Mouse (Mus musculus) intestine, embryonic 16.5 days (tissue): ENCODE measurements around the gene Cd8a. TPM values are rescaled to one million over a fixed set of nuclear protein-coding genes. Genes with fewer than 3 reads are reported as not detected.
"Not testable (repeated sequence)": the region's sequence is repeated elsewhere in the genome, so short reads cannot be mapped to it uniquely, and the experiment has no call there.

Source experiments
- ATAC-seq: fragments of 200-750 bp; cut with Nextera tagmentation; 2 replicates; pipeline ENCODE4 v1.8.0; 2017; ENCODE audit warnings: moderate TSS enrichment, moderate library complexity
- H3K27ac ChIP-seq: fragments of 300-500 bp; sonication (generic); 2 replicates; pipeline ENCODE4 v1.5.1; 2014; ENCODE audit warnings: mild to moderate bottlenecking, low read length
- H3K27me3 ChIP-seq: fragments of 300-500 bp; sonication (generic); replicated peaks from 2 replicates; pipeline ENCODE4 v1.6.1; 2014; ENCODE audit warnings: low read length, control low read depth, mixed read lengths; ENCODE audit not compliant: control insufficient read depth, insufficient read depth
- H3K36me3 ChIP-seq: fragments of 300-500 bp; sonication (generic); 2 replicates; pipeline ENCODE4 v1.6.1; 2014; ENCODE audit warnings: low read length, control low read depth; ENCODE audit not compliant: control insufficient read depth, insufficient read depth
- H3K4me1 ChIP-seq: fragments of 300-500 bp; sonication (generic); 2 replicates; pipeline ENCODE4 v1.6.1; 2014; ENCODE audit warnings: low read length, control low read depth, mixed read lengths; ENCODE audit not compliant: control insufficient read depth, insufficient read depth
- H3K4me2 ChIP-seq: fragments of 300-500 bp; sonication (generic); 2 replicates; pipeline ENCODE4 v1.6.1; 2014; ENCODE audit warnings: low read depth, low read length, control low read depth
- H3K4me3 ChIP-seq: fragments of 300-500 bp; sonication (generic); 2 replicates; pipeline ENCODE4 v1.5.1; 2014; ENCODE audit warnings: mild to moderate bottlenecking, low read length
- H3K9ac ChIP-seq: fragments of 300-500 bp; sonication (generic); 2 replicates; pipeline ENCODE4 v1.6.1; 2014; ENCODE audit warnings: low read depth, low read length
- H3K9me3 ChIP-seq: fragments of 300-500 bp; sonication (generic); 2 replicates; pipeline ENCODE4 v1.6.1; 2016; ENCODE audit warnings: low read length, control low read depth; ENCODE audit not compliant: control insufficient read depth
- WGBS: fragments of 180-500 bp; shearing (Covaris S2); extraction: QIAGEN DNeasy Blood & Tissue Kit; methylation state at CpG from one replicate; pipeline ENCODE4 v1.1.7; 2014; 5-methylcytosine and 5-hydroxymethylcytosine counted together
- polyA plus RNA-seq: library from polyadenylated mRNA; unstranded; fragments of >200 nt; fragmentation: Nextera tagmentation; extraction: Ambion mirVana; gene quantifications from 2 replicates; pipeline ENCODE4 v1.2.1, GENCODE M21; 2015

Gene Cd8a
- polyA plus RNA-seq: not detected in 2 replicates

DNA sequence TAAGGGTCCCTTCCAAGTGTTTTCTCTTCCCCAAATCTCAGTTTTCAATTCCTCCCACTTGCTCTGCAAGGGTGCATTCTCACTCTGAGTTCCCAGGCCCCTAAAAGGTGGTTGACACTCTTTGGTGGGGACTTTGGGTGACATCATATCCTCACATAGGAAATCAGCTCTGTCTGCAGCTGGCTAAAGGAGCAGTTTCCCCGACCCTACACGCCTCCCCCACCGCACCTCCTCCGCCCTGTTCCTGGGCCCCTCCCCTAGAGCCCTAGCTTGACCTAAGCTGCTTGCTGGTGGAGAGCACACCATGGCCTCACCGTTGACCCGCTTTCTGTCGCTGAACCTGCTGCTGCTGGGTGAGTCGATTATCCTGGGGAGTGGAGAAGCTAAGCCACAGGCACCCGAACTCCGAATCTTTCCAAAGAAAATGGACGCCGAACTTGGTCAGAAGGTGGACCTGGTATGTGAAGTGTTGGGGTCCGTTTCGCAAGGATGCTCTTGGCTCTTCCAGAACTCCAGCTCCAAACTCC lies at the start of gene Cd8a:
Cd8a (plus strand) TSS at position 179 of the 527 bp plus-strand sequence.
- Histone ChIP-seq H3K27me3 (no peaks in the 10 kb centered on the region), H3K27ac (no peak within 1 kb of the TSS), H3K4me2 (no peak within 1 kb of the TSS), H3K9me3 (no peaks in the 10 kb centered on the region), H3K9ac (no peak within 1 kb of the TSS), H3K4me1 (no peaks in the 10 kb centered on the region), H3K4me3 (no peak within 1 kb of the TSS), H3K36me3 (no peaks in the 10 kb centered on the region)
- ATAC-seq: no peak
- WGBS: 74% methylated on average over 14 of the region's 14 CpGs

DNA sequence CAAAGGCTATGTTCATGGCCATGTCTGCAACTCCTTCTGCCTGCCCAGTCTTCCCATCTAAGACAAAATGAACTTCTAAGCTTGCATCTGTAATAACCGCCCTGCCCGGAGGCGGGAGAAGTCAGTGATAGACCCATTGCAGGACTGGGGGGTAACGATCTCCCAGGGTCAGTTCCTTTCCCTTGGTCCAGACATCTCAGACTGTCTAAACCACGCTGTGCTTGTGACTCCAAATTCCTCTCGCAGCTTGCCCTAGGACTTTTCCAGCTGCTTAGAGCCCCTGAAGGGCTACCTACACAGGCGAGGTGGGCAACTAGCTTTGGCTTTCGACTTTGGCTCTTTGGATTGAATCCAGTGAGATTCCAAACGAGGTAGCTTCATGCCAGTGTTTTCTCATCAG lies 48.4 kb upstream of the Cd8a start:
- 89% methylated on average over 9 of the region's 9 CpGs for WGBS
- no peak overlapping the region for H3K9ac ChIP-seq
- no peak overlapping the region for H3K4me2 ChIP-seq
- no peaks in the 10 kb centered on the region for H3K9me3 ChIP-seq
- no peaks in the 10 kb centered on the region for H3K4me1 ChIP-seq
- H3K4me3 ChIP-seq: no peak overlapping the region
- no peak overlapping the region for H3K27ac ChIP-seq
- ATAC-seq: no peak
- no peaks in the 10 kb centered on the region for H3K36me3 ChIP-seq
- no peaks in the 10 kb centered on the region for H3K27me3 ChIP-seq

DNA sequence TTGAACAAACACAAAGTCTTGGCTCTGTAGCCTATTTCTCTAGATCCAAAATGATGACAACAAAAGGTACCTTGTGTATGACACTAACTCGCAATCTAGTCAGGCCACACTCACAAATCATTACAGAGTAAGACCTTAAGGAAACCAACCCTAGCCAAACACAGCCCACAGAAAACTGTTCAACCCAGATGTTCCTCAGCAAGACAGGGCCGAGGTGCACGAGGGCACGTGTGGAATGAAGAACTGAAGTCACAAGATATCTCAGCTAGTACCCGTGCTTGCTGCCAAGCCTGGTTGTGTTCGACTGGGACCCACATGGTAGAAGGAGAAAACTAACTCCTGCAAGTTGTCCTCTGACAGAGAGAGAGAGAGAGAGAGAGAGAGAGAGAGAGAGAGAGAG lies 43.3 kb upstream of the Cd8a start:
- H3K27ac ChIP-seq: no peak overlapping the region
- H3K36me3 ChIP-seq: no peaks in the 10 kb centered on the region
- WGBS: 85% methylated on average over 6 of the region's 6 CpGs
- no peak overlapping the region for H3K4me2 ChIP-seq
- H3K4me3 ChIP-seq: no peak overlapping the region
- H3K27me3 ChIP-seq: no peaks in the 10 kb centered on the region
- no peaks in the 10 kb centered on the region for H3K9me3 ChIP-seq
- H3K9ac ChIP-seq: no peak overlapping the region
- no peaks in the 10 kb centered on the region for H3K4me1 ChIP-seq
- no peak for ATAC-seq

DNA sequence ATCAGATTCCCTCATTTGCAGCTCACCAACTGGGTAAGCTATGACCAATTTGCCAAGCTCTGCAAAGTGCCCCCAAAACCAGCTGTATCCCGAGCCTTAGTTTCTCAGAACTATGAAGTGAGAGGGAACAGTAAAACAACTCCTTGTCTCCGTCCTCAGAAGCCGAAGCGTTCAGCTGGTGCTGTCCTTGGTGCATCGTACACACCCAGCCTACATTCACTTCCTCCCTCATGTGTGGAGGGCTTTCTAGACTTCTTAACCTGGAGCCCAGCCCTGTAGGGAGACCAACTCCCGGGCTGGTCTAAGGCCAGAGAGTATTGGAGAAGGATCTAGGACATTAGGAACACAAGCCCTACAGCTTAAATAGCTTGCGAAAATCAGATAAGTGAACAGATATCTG lies 42.7 kb upstream of the Cd8a start:
- ATAC-seq: no peak
- Histone ChIP-seq H3K9me3 (no peaks in the 10 kb centered on the region), H3K9ac (no peak overlapping the region), H3K4me3 (no peak overlapping the region), H3K36me3 (no peaks in the 10 kb centered on the region), H3K4me1 (no peaks in the 10 kb centered on the region), H3K27ac (no peak overlapping the region), H3K27me3 (no peaks in the 10 kb centered on the region), H3K4me2 (no peak overlapping the region)
- 76% methylated on average over 7 of the region's 7 CpGs for WGBS

DNA sequence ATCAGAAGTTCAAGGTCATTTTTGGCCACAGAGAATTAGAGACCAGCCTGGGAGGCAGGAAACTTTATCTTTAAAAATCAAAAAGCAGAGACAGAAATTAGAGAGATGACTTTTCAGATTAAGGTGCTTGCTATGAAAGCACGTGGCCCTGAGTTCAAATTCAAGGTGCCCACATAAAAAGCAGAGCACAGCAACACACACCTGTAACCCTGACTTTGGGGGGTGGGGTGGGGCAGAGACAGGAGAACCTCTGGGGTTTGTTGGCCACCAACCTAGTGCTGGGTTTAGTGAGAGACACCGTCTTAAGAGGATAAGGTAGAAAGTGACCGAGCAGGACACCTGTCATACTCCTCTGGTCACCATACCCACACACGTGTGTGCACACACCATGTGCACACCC lies 41.7 kb upstream of the Cd8a start:
- WGBS: 83% methylated on average over 1 of the region's 4 CpGs
- not testable (repeated sequence) for H3K27ac ChIP-seq, H3K4me3 ChIP-seq, H3K9me3 ChIP-seq, H3K36me3 ChIP-seq, H3K4me2 ChIP-seq, H3K9ac ChIP-seq, ATAC-seq, H3K4me1 ChIP-seq, H3K27me3 ChIP-seq

DNA sequence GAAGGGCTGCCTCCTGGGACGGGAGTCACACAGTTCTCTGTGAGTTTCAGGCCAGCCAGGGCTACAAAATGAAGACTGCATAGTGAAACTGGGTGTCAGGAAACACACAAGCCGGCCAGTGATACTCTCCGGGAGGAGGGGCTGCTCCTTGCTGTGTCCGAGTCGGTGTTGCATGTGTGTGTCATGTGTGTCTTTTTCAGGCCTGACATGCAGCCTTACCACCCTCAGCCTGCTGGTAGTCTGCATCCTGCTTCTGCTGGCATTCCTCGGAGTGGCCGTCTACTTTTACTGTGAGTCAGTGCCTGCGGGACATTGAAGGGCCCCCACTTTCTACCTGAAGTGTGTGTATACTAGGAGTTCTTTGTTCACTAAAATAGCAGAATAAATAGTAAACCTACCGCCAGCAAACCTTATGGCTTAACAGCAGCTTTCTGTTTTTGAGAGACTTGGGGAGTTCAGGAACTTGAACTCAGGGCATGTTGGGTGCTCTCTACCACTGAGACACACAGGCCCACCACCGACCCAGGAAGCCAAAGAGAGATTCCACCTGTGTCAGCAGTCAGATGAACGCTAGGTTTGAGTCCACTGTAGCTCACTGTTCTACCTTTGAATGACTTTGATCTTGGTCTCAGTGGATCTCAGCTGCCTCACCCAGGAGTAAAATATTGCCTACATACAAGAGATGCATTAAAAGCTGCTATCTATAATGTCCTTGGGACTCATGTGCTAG lies 40.8 kb upstream of the Cd8a start:
- ATAC-seq: no peak
- H3K27me3 ChIP-seq: no peaks in the 10 kb centered on the region
- 81% methylated on average over 11 of the region's 11 CpGs for WGBS
- no peaks in the 10 kb centered on the region for H3K9me3 ChIP-seq
- no peak overlapping the region for H3K4me3 ChIP-seq
- H3K36me3 ChIP-seq: no peaks in the 10 kb centered on the region
- H3K4me1 ChIP-seq: no peaks in the 10 kb centered on the region
- H3K4me2 ChIP-seq: no peak overlapping the region
- no peak overlapping the region for H3K9ac ChIP-seq
- H3K27ac ChIP-seq: no peak overlapping the region

DNA sequence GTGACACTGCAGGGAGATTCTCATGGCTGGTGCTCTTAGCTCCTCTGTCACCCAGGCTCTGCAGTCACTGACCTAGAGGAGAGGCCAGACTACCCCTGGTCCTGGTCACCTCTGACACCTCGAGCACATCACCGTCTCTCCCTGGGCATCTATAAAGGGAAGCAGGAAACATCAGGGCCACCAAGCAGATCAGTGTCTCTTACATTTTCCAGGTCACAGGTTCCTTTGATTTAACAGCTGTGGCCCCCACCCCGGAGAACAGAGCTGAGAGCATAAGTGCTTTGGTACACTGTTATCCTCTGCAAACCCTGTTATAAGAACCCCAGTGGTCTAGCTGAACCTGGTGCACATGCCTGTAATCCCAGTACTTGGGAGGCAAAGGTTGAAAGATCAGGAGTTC lies 40.2 kb upstream of the Cd8a start:
- Histone ChIP-seq H3K9me3 (no peaks in the 10 kb centered on the region), H3K4me3 (no peak overlapping the region), H3K36me3 (no peaks in the 10 kb centered on the region), H3K4me1 (no peaks in the 10 kb centered on the region), H3K27ac (no peak overlapping the region), H3K9ac (no peak overlapping the region), H3K4me2 (no peak overlapping the region), H3K27me3 (no peaks in the 10 kb centered on the region)
- no peak for ATAC-seq
- WGBS: 84% methylated on average over 3 of the region's 3 CpGs

DNA sequence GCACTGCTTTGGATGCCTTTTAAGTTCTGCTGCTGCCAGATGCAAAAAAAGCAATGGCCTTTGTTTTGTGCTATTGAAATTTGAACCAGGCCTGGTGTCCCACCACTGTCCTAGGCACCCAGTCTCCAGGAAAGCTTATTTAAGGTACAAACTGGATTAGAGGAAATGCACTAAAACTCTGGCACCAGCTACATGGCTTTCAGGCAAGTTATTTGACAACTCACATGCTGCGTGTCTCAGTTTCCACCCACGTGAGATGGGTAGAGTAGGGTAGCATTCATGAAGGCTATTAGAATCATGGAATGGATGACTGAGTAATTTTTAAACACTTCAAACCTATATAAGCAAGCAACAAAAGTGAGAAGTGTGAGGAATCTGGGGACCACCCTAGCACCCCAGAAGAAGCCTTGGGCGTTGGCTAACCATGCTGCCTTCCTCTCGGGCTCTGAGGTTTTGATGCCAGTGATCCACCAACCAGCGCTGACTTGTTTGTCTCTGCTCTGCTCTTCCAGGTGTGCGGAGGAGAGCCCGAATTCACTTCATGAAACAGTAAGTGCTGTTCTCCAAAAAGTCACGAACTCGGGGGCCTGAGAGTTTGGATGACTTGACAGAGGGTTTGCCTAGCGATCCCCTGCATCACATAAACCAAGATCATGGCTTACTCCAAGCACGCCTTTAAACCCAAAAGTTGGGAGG lies 39.5 kb upstream of the Cd8a start:
- H3K36me3 ChIP-seq: no peaks in the 10 kb centered on the region
- WGBS: 91% methylated on average over 11 of the region's 11 CpGs

DNA sequence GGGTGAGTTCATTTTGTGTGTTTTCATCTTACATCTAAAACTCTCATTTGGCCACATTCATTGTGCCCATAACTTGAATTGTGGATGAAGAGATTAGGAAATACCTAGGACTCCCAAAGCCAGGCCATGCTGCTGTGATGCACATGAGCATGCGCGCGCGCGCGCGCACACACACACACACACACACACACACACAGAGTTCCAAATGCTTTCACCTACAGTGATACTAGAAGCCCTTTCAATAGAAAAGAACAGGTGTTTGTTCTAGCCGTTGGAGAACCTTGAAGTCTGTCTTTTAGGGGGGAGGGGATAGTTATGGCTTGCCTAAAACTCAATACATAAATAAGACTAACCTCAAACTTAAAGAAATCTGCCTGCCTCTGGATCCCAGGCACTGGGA lies 35.6 kb upstream of the Cd8a start:
- H3K4me3 ChIP-seq: no peak overlapping the region
- H3K9ac ChIP-seq: no peak overlapping the region
- no peaks in the 10 kb centered on the region for H3K4me1 ChIP-seq
- H3K27me3 ChIP-seq: no peaks in the 10 kb centered on the region
- WGBS: 94% methylated on average over 8 of the region's 8 CpGs
- H3K4me2 ChIP-seq: no peak overlapping the region
- ATAC-seq: no peak
- H3K9me3 ChIP-seq: no peaks in the 10 kb centered on the region
- H3K36me3 ChIP-seq: no peaks in the 10 kb centered on the region
- H3K27ac ChIP-seq: no peak overlapping the region

More for the DNA sequence above, 39.5 kb upstream of the Cd8a start:
- Histone ChIP-seq H3K27me3 (no peaks in the 10 kb centered on the region), H3K27ac (no peak overlapping the region), H3K4me1 (no peaks in the 10 kb centered on the region), H3K9ac (no peak overlapping the region), H3K4me2 (no peak overlapping the region), H3K9me3 (no peaks in the 10 kb centered on the region), H3K4me3 (no peak overlapping the region)
- ATAC-seq: no peak
